Mouse (Mus musculus) ES-E14 (cell line): ENCODE results near the gene Ssty1.
"Not testable (repeated sequence)": the region's sequence is repeated elsewhere in the genome, so short reads cannot be mapped to it uniquely, and the experiment has no call there.

ENCODE experiments used
- HCFC1 ChIP-seq: IDR thresholded peaks from 2 replicates; pipeline ENCODE4 v1.6.1; 2012; ENCODE audit warnings: low read length, inconsistent platforms, borderline replicate concordance; ENCODE audit not compliant: insufficient read depth
- MAFK ChIP-seq: IDR thresholded peaks from 2 replicates; pipeline ENCODE4 v1.6.1; 2014; ENCODE audit warnings: mild to moderate bottlenecking, low read depth, low read length, inconsistent platforms; ENCODE audit not compliant: insufficient read depth
- ZNF384 ChIP-seq: IDR thresholded peaks from 2 replicates; pipeline ENCODE4 v1.6.1; 2012; ENCODE audit warnings: low read depth, low read length, inconsistent platforms

- not testable (repeated sequence) for TF ChIP-seq ZNF384, MAFK, HCFC1
These were observed 27.2 kb upstream of the Ssty1 start, which contains the start of gene Gm21764 for GRCm38 (mm10) chrY:18061712-18062111.
